17 mouse cellular contexts compared by ENCODE assay signal in genomic region chr6:28978031-28978430, GRCm38 (mm10).
A peak's percentile ranks its signal among the peaks of the same experiment; 100 is the strongest.
DNase-seq lines count a peak whose midpoint lies in the region; TF ChIP-seq lines count a peak whose summit lies in the region.
"Had no signal": no experiment of that assay in that cellular context is flagged by ENCODE, and none has a peak within 500 bp of the region (broad histone marks: within the 10 kb centered on the region; RNA-seq: fewer than 3 reads in every experiment).

No protein-coding gene starts in this region.

- H3K4me3 ChIP-seq in E14TG2a.4 (replicated peaks; ENCODE audit: low read length), result 0 out of 2 replicates have a peak overlapping the region, but pooled peaks have one; percentile 10
- H3K4me3 ChIP-seq in cerebellum, adult 2 months (replicated peaks; ENCODE audit: insufficient read depth, low read depth, low read length), result no peak overlapping the region
- H3K4me3 ChIP-seq: embryonic facial prominence, embryonic 10.5 days; heart, embryonic 10.5 days; hindbrain, embryonic 12.5 days had no signal

- peaks cover 71% of the 10 kb centered on the region for H3K27me3 ChIP-seq in E14TG2a.4 (ENCODE audit: insufficient read depth, low read length)
- H3K27me3 ChIP-seq in cerebellum, adult 2 months (ENCODE audit: control insufficient read depth, insufficient read depth, low read length), result no peaks in the 10 kb centered on the region

- no peak for TF ChIP-seq CTCF in E14TG2a.4 (conservative IDR thresholded peaks at IDR 0.05; ENCODE audit: low read length)
- no peak for TF ChIP-seq CTCF in cerebellum, adult 2 months (IDR thresholded peaks at IDR 0.05; ENCODE audit: borderline replicate concordance, insufficient read depth, low read depth, low read length)

- peak; percentile 42 for DNase-seq in cerebellum, adult 11 months
- DNase-seq in cerebellum, postnatal 4 days (ENCODE audit: low spot score in 2 of 2), result no peak
- DNase-seq in cerebellum, adult 2 months, result peak; percentile 52 to 65
- peak; percentile 45 to 46 for DNase-seq in cerebellum, postnatal 10 days
- no peak for DNase-seq in spleen, postnatal 10 days (ENCODE audit: low spot score in 2 of 2)
- DNase-seq in left cerebral cortex, adult 18-20 months (ENCODE audit: low spot score in 2 of 2), result no peak
- no peak for DNase-seq in urinary bladder, postnatal 4 days (ENCODE audit: low spot score in 2 of 2)
- DNase-seq: adrenal gland, postnatal 14 days; B cell, adult 2 months; gastrocnemius, postnatal 10 days; heart, adult 18-20 months; heart, postnatal 10 days; heart, postnatal 4 days had no signal

- no peaks in the 10 kb centered on the region for H3K36me3 ChIP-seq in E14TG2a.4 (ENCODE audit: insufficient read depth, low read length)
- H3K36me3 ChIP-seq: embryonic facial prominence, embryonic 10.5 days; heart, embryonic 10.5 days; hindbrain, embryonic 12.5 days had no signal

- no peak overlapping the region for H3K27ac ChIP-seq in cerebellum, adult 2 months (ENCODE audit: insufficient read depth, low read length)
- H3K27ac ChIP-seq: embryonic facial prominence, embryonic 10.5 days; heart, embryonic 10.5 days; hindbrain, embryonic 12.5 days had no signal

- TF ChIP-seq POLR2A in cerebellum, adult 2 months (IDR thresholded peaks at IDR 0.05; ENCODE audit: borderline replicate concordance, insufficient read depth, low read length), result no peak

- H3K9me3 ChIP-seq in E14TG2a.4 (ENCODE audit: low read length), result peaks cover 7% of the 10 kb centered on the region; the same call in 1 of the 2 replicates
- H3K9me3 ChIP-seq: embryonic facial prominence, embryonic 10.5 days; heart, embryonic 10.5 days; hindbrain, embryonic 12.5 days had no signal

- peaks cover 52% of the 10 kb centered on the region for H3K4me1 ChIP-seq in E14TG2a.4 (replicated peaks; ENCODE audit: low read depth, low read length)
- peaks cover 41% of the 10 kb centered on the region for H3K4me1 ChIP-seq in cerebellum, adult 2 months (ENCODE audit: control insufficient read depth, insufficient read depth, low read length)

- WGBS in cerebellum, adult 2 months, result 34% methylated on average over 5 of the region's 5 CpGs

Comparison
In these comparisons a context has a peak if more than half of its experiments do, and no peak if none do; other contexts are left out.
1. DNase-seq: peak in cerebellum, adult 11 months (single experiment), cerebellum, adult 2 months (2 of 2) and cerebellum, postnatal 10 days (2 of 2); none in cerebellum, postnatal 4 days (0 of 2), spleen, postnatal 10 days (0 of 2), left cerebral cortex, adult 18-20 months (0 of 2) and urinary bladder, postnatal 4 days (0 of 2).